Mouse (Mus musculus): Measurements from ENCODE around the gene Engase. TPM values are rescaled to one million over a fixed set of nuclear protein-coding genes. Genes with fewer than 3 reads are reported as not detected.

Gene Engase
- total and polyA plus RNA-seq, 3 experiments: 4.3 to 25.2 (median 4.4) TPM

- H3K27me3 ChIP-seq (ENCODE audit: insufficient read depth, low read length): peaks cover 3% of the 10 kb centered on the region; the same call in 1 of the 2 replicates
- no peaks in the 10 kb centered on the region for H3K4me1 ChIP-seq (ENCODE audit: insufficient read depth, low read depth, low read length)
- ATAC-seq (ENCODE audit: extremely low read depth, insufficient number of reproducible peaks, low FRiP score, poor library complexity, severe bottlenecking) (no peak), DNase-seq (ENCODE audit: low spot score) (no peak)
- H3K36me3 ChIP-seq (replicated peaks): no peaks in the 10 kb centered on the region
- TF ChIP-seq CTCF (IDR thresholded peaks at IDR 0.05; ENCODE audit: low read depth, low read length): no peak
- TF ChIP-seq GATA2 (IDR thresholded peaks at IDR 0.05; ENCODE audit: borderline replicate concordance, low read depth, low read length): no peak
- no peak for TF ChIP-seq GATA1 (IDR thresholded peaks at IDR 0.05; ENCODE audit: borderline replicate concordance, low read length)
- TF ChIP-seq POLR2AphosphoS5 (IDR thresholded peaks at IDR 0.05; ENCODE audit: insufficient replicate concordance, low read depth, low read length): no peak
- no peak for TF ChIP-seq TAL1 (conservative IDR thresholded peaks at IDR 0.05; ENCODE audit: low read depth, low read length)
- H3K4me3 ChIP-seq (ENCODE audit: low read depth, low read length): no peak overlapping the region
- H3K9me3 ChIP-seq (replicated peaks): peaks cover 74% of the 10 kb centered on the region
Observed at GRCm38 (mm10) chr11:118496066-118496689, 19.5 kb downstream of the Engase start.

GRCm38 (mm10) chr11:118502990-118503389 lies 26.4 kb downstream of the Engase start:
- H3K36me3 ChIP-seq (replicated peaks): no peaks in the 10 kb centered on the region
- H3K9me3 ChIP-seq (replicated peaks): peaks cover 80% of the 10 kb centered on the region
- ATAC-seq (ENCODE audit: extremely low read depth, insufficient number of reproducible peaks, low FRiP score, poor library complexity, severe bottlenecking) (no peak), DNase-seq (ENCODE audit: low spot score) (no peak)
- H3K4me1 ChIP-seq (ENCODE audit: insufficient read depth, low read depth, low read length): no peaks in the 10 kb centered on the region
- TF ChIP-seq GATA2 (IDR thresholded peaks at IDR 0.05; ENCODE audit: borderline replicate concordance, low read depth, low read length) (no peak), POLR2AphosphoS5 (IDR thresholded peaks at IDR 0.05; ENCODE audit: insufficient replicate concordance, low read depth, low read length) (no peak), TAL1 (conservative IDR thresholded peaks at IDR 0.05; ENCODE audit: low read depth, low read length) (no peak), CTCF (IDR thresholded peaks at IDR 0.05; ENCODE audit: low read depth, low read length) (no peak), GATA1 (IDR thresholded peaks at IDR 0.05; ENCODE audit: borderline replicate concordance, low read length) (no peak)
- no peak overlapping the region; the same call in 1 of the 2 replicates for H3K4me3 ChIP-seq (ENCODE audit: low read depth, low read length)
- no peaks in the 10 kb centered on the region for H3K27me3 ChIP-seq (ENCODE audit: insufficient read depth, low read length)

DNA sequence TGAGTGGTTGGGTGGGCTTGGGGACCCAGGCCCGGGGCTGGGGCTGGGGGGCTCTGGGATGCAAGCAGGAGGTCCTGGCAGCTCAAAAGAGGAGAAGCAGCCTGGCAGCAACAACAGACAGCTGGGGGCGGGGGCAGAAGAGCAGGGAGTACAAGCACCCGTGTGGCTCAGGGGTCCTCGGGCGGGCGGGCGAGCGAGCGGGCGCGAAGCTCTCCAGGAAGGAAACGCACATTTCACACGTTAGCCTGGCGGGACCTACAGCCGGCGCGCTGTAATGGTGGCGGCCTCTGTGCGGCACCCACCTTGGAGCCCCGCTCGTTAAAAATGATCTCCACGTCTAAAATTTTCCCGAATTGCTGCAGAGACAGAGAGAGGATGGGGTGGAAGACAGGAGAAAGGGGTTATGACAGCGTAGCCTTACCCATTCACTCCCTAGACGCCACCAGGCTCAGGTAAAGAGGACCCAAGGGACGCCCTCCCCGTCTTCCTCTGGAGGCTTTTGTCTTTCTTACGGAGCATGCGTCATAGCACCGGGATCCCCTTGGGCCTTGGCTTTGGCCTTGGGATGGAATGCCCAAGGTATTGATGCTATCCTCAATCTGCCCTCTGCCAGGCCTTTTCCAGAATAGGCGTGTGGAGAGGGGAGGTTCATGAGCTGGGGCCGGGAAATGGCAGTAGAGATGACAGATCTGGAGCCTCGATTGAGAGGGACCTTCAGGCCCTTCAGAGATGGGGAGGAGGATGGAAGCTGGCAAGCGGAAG lies 27.0 kb downstream of the Engase start:
- no peaks in the 10 kb centered on the region for H3K4me1 ChIP-seq (ENCODE audit: insufficient read depth, low read depth, low read length)
- no peaks in the 10 kb centered on the region for H3K27me3 ChIP-seq (ENCODE audit: insufficient read depth, low read length)

DNA sequence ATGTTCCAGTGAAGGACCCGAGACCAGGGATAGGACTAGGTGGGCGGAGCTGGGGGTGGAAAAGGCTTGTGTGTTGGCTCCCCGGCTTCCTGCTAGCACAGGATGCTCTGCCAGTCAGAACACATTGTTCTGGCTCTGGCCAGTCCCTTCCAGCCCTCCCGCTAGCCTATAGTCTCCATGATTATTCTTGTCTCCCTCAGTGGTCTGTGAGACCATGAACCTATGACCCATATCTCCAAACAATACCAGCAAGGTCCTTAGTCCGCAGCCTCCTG lies 27.5 kb downstream of the Engase start:
- peaks cover 88% of the 10 kb centered on the region for H3K9me3 ChIP-seq (replicated peaks)
- H3K36me3 ChIP-seq (replicated peaks): no peaks in the 10 kb centered on the region
- no peak overlapping the region for H3K4me3 ChIP-seq (ENCODE audit: low read depth, low read length)
- no peaks in the 10 kb centered on the region for H3K4me1 ChIP-seq (ENCODE audit: insufficient read depth, low read depth, low read length)
- no peak for ATAC-seq (ENCODE audit: extremely low read depth, insufficient number of reproducible peaks, low FRiP score, poor library complexity, severe bottlenecking)
- H3K27me3 ChIP-seq (ENCODE audit: insufficient read depth, low read length): no peaks in the 10 kb centered on the region
- TF ChIP-seq POLR2AphosphoS5 (IDR thresholded peaks at IDR 0.05; ENCODE audit: insufficient replicate concordance, low read depth, low read length): no peak
- no peak for TF ChIP-seq GATA2 (IDR thresholded peaks at IDR 0.05; ENCODE audit: borderline replicate concordance, low read depth, low read length)
- no peak for TF ChIP-seq TAL1 (conservative IDR thresholded peaks at IDR 0.05; ENCODE audit: low read depth, low read length)
- no peak for TF ChIP-seq GATA1 (IDR thresholded peaks at IDR 0.05; ENCODE audit: borderline replicate concordance, low read length)
- TF ChIP-seq CTCF (IDR thresholded peaks at IDR 0.05; ENCODE audit: low read depth, low read length): no peak
- DNase-seq (ENCODE audit: low spot score): no peak

More for the DNA sequence above, 27.0 kb downstream of the Engase start:
- H3K9me3 ChIP-seq (replicated peaks): peaks cover 83% of the 10 kb centered on the region
- H3K36me3 ChIP-seq (replicated peaks): no peaks in the 10 kb centered on the region
- DNase-seq (ENCODE audit: low spot score) (no peak), ATAC-seq (ENCODE audit: extremely low read depth, insufficient number of reproducible peaks, low FRiP score, poor library complexity, severe bottlenecking) (no peak)
- no peak for TF ChIP-seq GATA2 (IDR thresholded peaks at IDR 0.05; ENCODE audit: borderline replicate concordance, low read depth, low read length)
- TF ChIP-seq CTCF (IDR thresholded peaks at IDR 0.05; ENCODE audit: low read depth, low read length): no peak
- no peak for TF ChIP-seq GATA1 (IDR thresholded peaks at IDR 0.05; ENCODE audit: borderline replicate concordance, low read length)
- TF ChIP-seq TAL1 (conservative IDR thresholded peaks at IDR 0.05; ENCODE audit: low read depth, low read length): no peak
- TF ChIP-seq POLR2AphosphoS5 (IDR thresholded peaks at IDR 0.05; ENCODE audit: insufficient replicate concordance, low read depth, low read length): no peak
- H3K4me3 ChIP-seq (ENCODE audit: low read depth, low read length): no peak overlapping the region

GRCm38 (mm10) chr11:118507095-118507494 lies 30.5 kb downstream of the Engase start:
- ATAC-seq (ENCODE audit: extremely low read depth, insufficient number of reproducible peaks, low FRiP score, poor library complexity, severe bottlenecking): no peak
- H3K36me3 ChIP-seq (replicated peaks): no peaks in the 10 kb centered on the region
- no peaks in the 10 kb centered on the region for H3K4me1 ChIP-seq (ENCODE audit: insufficient read depth, low read depth, low read length)
- no peak for TF ChIP-seq CTCF (IDR thresholded peaks at IDR 0.05; ENCODE audit: low read depth, low read length)
- no peak for TF ChIP-seq POLR2AphosphoS5 (IDR thresholded peaks at IDR 0.05; ENCODE audit: insufficient replicate concordance, low read depth, low read length)
- TF ChIP-seq GATA1 (IDR thresholded peaks at IDR 0.05; ENCODE audit: borderline replicate concordance, low read length): no peak
- no peak for TF ChIP-seq TAL1 (conservative IDR thresholded peaks at IDR 0.05; ENCODE audit: low read depth, low read length)
- no peak for TF ChIP-seq GATA2 (IDR thresholded peaks at IDR 0.05; ENCODE audit: borderline replicate concordance, low read depth, low read length)
- no peak overlapping the region for H3K4me3 ChIP-seq (ENCODE audit: low read depth, low read length)
- H3K27me3 ChIP-seq (ENCODE audit: insufficient read depth, low read length): no peaks in the 10 kb centered on the region; the same call in 1 of the 2 replicates
- H3K9me3 ChIP-seq (replicated peaks): peaks cover 90% of the 10 kb centered on the region
- no peak for DNase-seq (ENCODE audit: low spot score)

GRCm38 (mm10) chr11:118507904-118508303 lies 31.3 kb downstream of the Engase start:
- no peak for TF ChIP-seq GATA1 (IDR thresholded peaks at IDR 0.05; ENCODE audit: borderline replicate concordance, low read length)
- no peak; the same call in 1 of the 2 replicates for TF ChIP-seq CTCF (IDR thresholded peaks at IDR 0.05; ENCODE audit: low read depth, low read length)
- TF ChIP-seq POLR2AphosphoS5 (IDR thresholded peaks at IDR 0.05; ENCODE audit: insufficient replicate concordance, low read depth, low read length): no peak
- TF ChIP-seq TAL1 (conservative IDR thresholded peaks at IDR 0.05; ENCODE audit: low read depth, low read length): no peak
- TF ChIP-seq GATA2 (IDR thresholded peaks at IDR 0.05; ENCODE audit: borderline replicate concordance, low read depth, low read length): no peak
- ATAC-seq (ENCODE audit: extremely low read depth, insufficient number of reproducible peaks, low FRiP score, poor library complexity, severe bottlenecking) (peak; percentile 40; the same call in 1 of the 2 replicates), DNase-seq (ENCODE audit: low spot score) (peak; percentile 23)
- H3K36me3 ChIP-seq (replicated peaks): no peaks in the 10 kb centered on the region
- peaks cover 90% of the 10 kb centered on the region for H3K9me3 ChIP-seq (replicated peaks)
- no peaks in the 10 kb centered on the region for H3K4me1 ChIP-seq (ENCODE audit: insufficient read depth, low read depth, low read length)
- no peaks in the 10 kb centered on the region; the same call in 1 of the 2 replicates for H3K27me3 ChIP-seq (ENCODE audit: insufficient read depth, low read length)
- no peak overlapping the region for H3K4me3 ChIP-seq (ENCODE audit: low read depth, low read length)

Measured in G1E (cell line).